Mouse (Mus musculus) left cerebral cortex, postnatal 4 days (tissue): ENCODE measurements around the gene Ptpn14. TPM values are rescaled to one million over a fixed set of nuclear protein-coding genes. Genes with fewer than 3 reads are reported as not detected.

Source experiments
- DNase-seq: peaks from one replicate; pipeline ENCODE4 v3.0.0-alpha.2; 2022
- intact Hi-C: fragments of 180-260 bp; cut with DNase I; formaldehyde crosslinking; loops from one replicate; pipeline ENCODE4 v1.15.1; 2025
- total RNA-seq, 2 experiments: library from RNA; stranded (reverse); gene quantifications; 2 replicates each; pipeline ENCODE4 v1.2.3; 2021

Gene Ptpn14
- total RNA-seq, 2 experiments from 2014 or later = 6.4 to 6.5 TPM

- intact Hi-C loops = loop anchor here (5.0 to 10.0 kb wide), 3 partner anchors 87 to 910 kb away; no protein-coding TSS in a partner anchor
- peak; percentile 71 for DNase-seq
Measured at GRCm38 (mm10) chr1:189884951-189885350, 156.9 kb downstream of the Ptpn14 start.

- no peak for DNase-seq
Measured at GRCm38 (mm10) chr1:189885975-189886374, 157.9 kb downstream of the Ptpn14 start.

GRCm38 (mm10) chr1:189887518-189887917 is 159.4 kb downstream of the Ptpn14 start:
- peak; percentile 68 for DNase-seq

More at GRCm38 (mm10) chr1:189885975-189886374, 157.9 kb downstream of the Ptpn14 start:
- intact Hi-C loops = loop anchor here (5.0 to 10.0 kb wide), 2 partner anchors 86 to 909 kb away; no protein-coding TSS in a partner anchor

GRCm38 (mm10) chr1:189888749-189889148 is 160.7 kb downstream of the Ptpn14 start:
- intact Hi-C loops = loop anchor here (5.0 to 10.0 kb wide), 2 partner anchors 84 to 906 kb away; no protein-coding TSS in a partner anchor
- DNase-seq = no peak

More at GRCm38 (mm10) chr1:189887518-189887917, 159.4 kb downstream of the Ptpn14 start:
- intact Hi-C loops = loop anchor here (5.0 to 10.0 kb wide), 2 partner anchors 85 to 907 kb away; no protein-coding TSS in a partner anchor

- no peak for DNase-seq
- intact Hi-C loops = no loop called here
Measured at GRCm38 (mm10) chr1:189894191-189894590, 166.1 kb downstream of the Ptpn14 start.

- intact Hi-C loops = no loop called here
- no peak for DNase-seq
Measured at GRCm38 (mm10) chr1:189897861-189898260, 169.8 kb downstream of the Ptpn14 start.

GRCm38 (mm10) chr1:189898708-189899107 is 170.6 kb downstream of the Ptpn14 start:
- intact Hi-C loops = no loop called here
- DNase-seq = no peak

GRCm38 (mm10) chr1:189899526-189899925 is 171.5 kb downstream of the Ptpn14 start:
- intact Hi-C loops = no loop called here
- no peak for DNase-seq

GRCm38 (mm10) chr1:189902413-189902812 is 174.3 kb downstream of the Ptpn14 start:
- intact Hi-C loops = no loop called here
- DNase-seq = no peak

- intact Hi-C loops = no loop called here
Measured at GRCm38 (mm10) chr1:189903169-189903568, 175.1 kb downstream of the Ptpn14 start.

GRCm38 (mm10) chr1:189910685-189911345 is 182.7 kb downstream of the Ptpn14 start:
- DNase-seq = peak; percentile 52
- intact Hi-C loops = no loop called here

More at GRCm38 (mm10) chr1:189903169-189903568, 175.1 kb downstream of the Ptpn14 start:
- DNase-seq = no peak

- intact Hi-C loops = no loop called here
- no peak for DNase-seq
Measured at GRCm38 (mm10) chr1:189913093-189913760, 185.2 kb downstream of the Ptpn14 start.

GRCm38 (mm10) chr1:189916422-189917125 is 188.5 kb downstream of the Ptpn14 start:
- no peak for DNase-seq
- intact Hi-C loops = no loop called here

- DNase-seq = no peak
- intact Hi-C loops = no loop called here
Measured at GRCm38 (mm10) chr1:189917126-189917500, 189.0 kb downstream of the Ptpn14 start.

GRCm38 (mm10) chr1:189919756-189920155 is 191.7 kb downstream of the Ptpn14 start:
- intact Hi-C loops = loop anchor here (5.0 kb wide), 1 partner anchor 217 kb away; no protein-coding TSS in a partner anchor
- DNase-seq = no peak

- DNase-seq = peak; percentile 20
- intact Hi-C loops = loop anchor here (5.0 kb wide), 1 partner anchor 219 kb away; no protein-coding TSS in a partner anchor
Measured at GRCm38 (mm10) chr1:189920701-189921567, 192.9 kb downstream of the Ptpn14 start.

GRCm38 (mm10) chr1:189921568-189921817 is 193.4 kb downstream of the Ptpn14 start:
- no peak for DNase-seq
- intact Hi-C loops = loop anchor here (5.0 kb wide), 1 partner anchor 219 kb away; no protein-coding TSS in a partner anchor

GRCm38 (mm10) chr1:189921818-189922592 is 193.9 kb downstream of the Ptpn14 start, which contains the start of gene Smyd2:
Gene Smyd2 (minus strand): TSS chr1:189922363.
- DNase-seq = peak; percentile 57
- intact Hi-C loops = loop anchor here (5.0 kb wide), 1 partner anchor 220 kb away; no protein-coding TSS in a partner anchor

GRCm38 (mm10) chr1:189922721-189923120 is 194.7 kb downstream of the Ptpn14 start:
- DNase-seq = no peak
- intact Hi-C loops = loop anchor here (5.0 kb wide), 1 partner anchor 220 kb away; no protein-coding TSS in a partner anchor
